Mouse (Mus musculus) c-Kit-positive CD71-negative TER-119-negative erythroid progenitor cells, embryonic 14.5 days (primary cell): Measurements from ENCODE around the gene Kpna1.
"Not testable (repeated sequence)": the region's sequence is repeated elsewhere in the genome, so short reads cannot be mapped to it uniquely, and the experiment has no call there.

Experiments used
- DNase-seq: peaks from one replicate; pipeline ENCODE4 v3.0.0-alpha.2; 2013; ENCODE audit warnings: low read depth

The Kpna1 gene

GRCm38 (mm10) chr16:35978450-35978849 is at the start of gene Kpna1:
Kpna1 (plus strand) TSS chr16:35978750.
- not testable (repeated sequence) for DNase-seq

- no peak for DNase-seq
Observed at GRCm38 (mm10) chr16:35932179-35933055, 46.1 kb upstream of the Kpna1 start.

- no peak for DNase-seq
Observed at GRCm38 (mm10) chr16:35933181-35933580, 45.4 kb upstream of the Kpna1 start.

GRCm38 (mm10) chr16:35938211-35939151 is 40.1 kb upstream of the Kpna1 start, which contains the start of the genes Parp9 and Dtx3l:
Parp9 (plus strand) TSS chr16:35938470.
Dtx3l (minus strand) TSS chr16:35939151.
- peak; percentile 62 for DNase-seq

DNA sequence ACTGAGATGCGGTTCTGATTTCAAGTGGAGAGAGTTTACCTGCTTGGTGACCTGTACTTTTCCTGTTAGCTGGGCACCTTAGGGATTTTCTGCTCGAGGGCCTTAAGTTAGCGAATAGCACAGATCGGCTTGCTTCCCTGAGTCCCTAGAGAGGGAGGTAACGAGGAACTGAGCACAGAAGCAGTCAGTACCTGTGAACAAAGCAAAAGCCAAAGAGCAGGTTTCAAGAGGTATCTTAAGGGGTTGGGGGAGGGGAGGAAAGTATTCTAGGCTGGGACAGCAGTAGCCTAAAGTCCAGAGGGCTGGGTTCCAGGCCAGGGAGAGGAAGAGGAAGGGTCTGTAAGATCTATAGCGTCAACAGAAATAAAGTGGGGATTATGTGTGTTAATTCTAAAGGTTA is 39.3 kb upstream of the Kpna1 start:
- no peak for DNase-seq

DNA sequence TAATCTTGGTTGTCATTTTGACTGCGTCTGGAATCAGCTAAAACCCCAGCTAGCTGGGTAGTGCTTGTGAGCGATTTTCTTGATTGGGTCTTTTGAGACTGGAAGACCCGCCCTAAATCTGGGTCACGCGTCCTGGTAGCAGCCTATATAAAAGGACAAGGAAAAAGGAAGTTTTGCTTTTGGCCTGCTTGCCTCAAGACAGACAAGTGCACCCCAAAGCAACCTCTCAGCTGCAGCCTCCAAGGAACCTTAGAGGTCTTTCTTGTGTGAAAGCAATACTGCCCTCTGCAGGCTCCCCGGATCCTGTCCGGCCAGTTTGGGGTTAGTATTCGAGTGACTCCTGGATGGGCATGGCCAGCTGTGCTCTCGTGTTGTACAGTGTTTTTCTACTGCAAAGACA is 38.9 kb upstream of the Kpna1 start:
- peak; percentile 83 for DNase-seq

DNA sequence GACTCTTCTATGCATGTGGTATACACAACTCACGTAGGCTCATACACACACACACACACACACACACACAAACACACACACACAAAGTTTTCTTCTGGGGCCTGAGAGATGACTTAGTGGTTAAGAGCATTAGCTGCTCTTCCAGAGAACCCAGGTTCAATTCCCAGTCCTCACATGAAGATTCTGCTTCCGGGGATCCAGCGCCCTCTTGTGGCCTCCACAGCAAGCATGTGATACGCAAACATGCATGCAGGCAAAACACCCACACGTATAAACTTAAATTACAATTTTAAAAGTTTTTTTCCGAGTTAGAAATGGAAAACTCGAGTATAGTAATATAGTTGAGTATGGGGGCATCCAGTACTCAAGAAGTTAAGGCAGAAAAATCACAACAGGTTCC is 37.2 kb upstream of the Kpna1 start:
- DNase-seq, result peak; percentile 29

- no peak for DNase-seq
Observed at GRCm38 (mm10) chr16:35949264-35949663, 29.3 kb upstream of the Kpna1 start.

GRCm38 (mm10) chr16:35951216-35951615 is 27.3 kb upstream of the Kpna1 start:
- DNase-seq, result no peak

DNA sequence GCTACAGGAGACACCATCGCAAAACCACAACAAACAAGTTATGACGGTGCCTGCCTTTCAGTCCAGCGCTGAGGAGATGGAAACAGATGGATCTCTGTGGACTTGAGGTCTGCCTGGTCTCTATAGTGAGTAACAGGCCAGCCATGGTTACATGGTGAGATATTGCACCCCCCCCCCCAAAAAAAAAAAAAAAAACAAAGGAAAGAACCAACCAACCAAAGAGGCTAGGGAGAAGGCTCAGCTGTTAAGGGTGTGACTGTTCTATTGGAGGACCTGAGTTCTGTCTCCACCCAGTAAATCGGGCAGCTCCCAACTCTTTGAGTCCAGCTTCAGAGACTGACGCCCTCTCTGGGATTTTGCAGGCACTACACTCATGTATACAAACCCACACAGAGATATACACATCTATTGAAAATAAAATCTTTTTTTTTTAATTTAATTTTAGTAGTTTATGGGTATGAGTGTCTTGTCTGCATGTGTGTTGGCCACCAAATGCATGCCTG is 25.9 kb upstream of the Kpna1 start:
- DNase-seq, result no peak

GRCm38 (mm10) chr16:35965991-35966390 is 12.6 kb upstream of the Kpna1 start:
- not testable (repeated sequence) for DNase-seq

- no peak for DNase-seq
Observed at GRCm38 (mm10) chr16:35966411-35967115, 12.0 kb upstream of the Kpna1 start.

- no peak for DNase-seq
Observed at GRCm38 (mm10) chr16:35967319-35967718, 11.2 kb upstream of the Kpna1 start.

DNA sequence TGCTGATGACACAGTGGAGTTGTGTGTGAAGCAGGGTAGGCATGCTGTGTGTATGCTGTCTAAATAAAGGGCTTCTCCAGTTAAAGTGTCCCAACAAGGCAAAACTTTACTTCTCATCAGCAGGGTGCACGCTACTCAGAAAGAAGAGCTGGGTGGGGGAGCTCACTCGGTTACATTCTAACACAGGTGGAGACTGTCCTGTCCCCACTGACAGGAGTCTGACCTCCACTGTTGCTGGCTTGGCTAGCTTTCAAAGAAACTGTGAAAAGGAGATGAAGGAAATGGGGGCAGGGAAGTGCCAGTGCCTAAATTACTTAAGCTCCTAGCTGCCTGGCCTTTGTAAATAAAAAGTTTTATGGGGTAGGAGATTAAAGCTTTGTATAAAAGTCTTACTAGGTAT is 10.4 kb upstream of the Kpna1 start:
- DNase-seq, result no peak

- no peak for DNase-seq
Observed at GRCm38 (mm10) chr16:35974021-35974420, 4.5 kb upstream of the Kpna1 start.

DNA sequence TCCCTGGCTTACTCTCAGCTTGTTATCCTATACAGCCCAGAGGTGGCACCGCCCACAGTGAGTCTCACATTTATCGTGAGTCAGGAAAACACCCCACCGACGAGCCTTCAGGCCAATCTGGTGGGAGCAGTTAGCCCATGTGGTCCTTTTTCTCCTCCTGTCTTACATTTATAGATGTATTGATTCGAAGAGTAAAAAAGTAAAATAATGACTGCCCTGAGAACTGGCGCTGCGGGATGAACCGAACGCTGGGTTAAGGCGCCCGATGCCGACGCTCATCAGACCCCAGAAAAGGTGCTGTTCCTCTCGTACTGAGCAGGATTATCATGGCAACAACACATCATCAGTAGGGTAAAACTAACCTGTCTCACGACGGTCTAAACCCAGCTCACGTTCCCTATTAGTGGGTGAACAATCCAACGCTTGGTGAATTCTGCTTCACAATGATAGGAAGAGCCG is 2.8 kb downstream of the Kpna1 start:
- peak; percentile 100 for DNase-seq

- DNase-seq, result no peak
Observed at GRCm38 (mm10) chr16:35982506-35982901, 4.0 kb downstream of the Kpna1 start.

DNA sequence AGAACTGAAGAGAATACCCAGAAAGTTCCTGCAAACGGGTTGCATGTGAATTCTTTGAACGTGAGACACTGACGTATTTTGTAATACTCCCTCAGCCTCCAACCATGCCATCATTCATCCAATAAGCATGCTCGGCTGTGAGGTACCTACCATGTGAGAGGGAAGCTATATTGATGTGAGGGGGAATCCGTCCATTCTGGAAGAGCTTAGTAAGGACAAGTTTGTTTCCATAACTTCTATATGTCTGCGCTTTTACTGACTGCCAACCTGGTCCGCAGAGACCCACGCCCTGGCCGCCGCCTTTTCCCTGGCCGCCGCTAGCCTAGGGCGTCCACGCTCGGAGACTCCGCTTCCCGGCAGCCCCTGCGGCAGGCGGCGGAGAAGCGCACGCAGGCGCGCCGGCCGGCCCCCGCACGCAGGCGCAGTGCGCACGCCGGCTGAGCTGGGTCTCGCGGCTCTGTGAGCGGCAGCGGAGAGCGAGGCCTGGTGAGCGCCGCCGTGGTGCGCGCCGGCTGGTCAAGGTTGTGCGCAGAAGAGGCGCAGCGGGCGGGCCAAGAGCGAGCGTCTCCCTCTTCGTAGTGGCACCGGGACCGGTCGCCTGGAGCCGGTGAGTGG is 4.5 kb downstream of the Kpna1 start:
- peak; percentile 78 for DNase-seq

- peak; percentile 35 for DNase-seq
Observed at GRCm38 (mm10) chr16:35983517-35984101, 5.1 kb downstream of the Kpna1 start.

- no peak for DNase-seq
Observed at GRCm38 (mm10) chr16:35984471-35984870, 5.9 kb downstream of the Kpna1 start.

DNA sequence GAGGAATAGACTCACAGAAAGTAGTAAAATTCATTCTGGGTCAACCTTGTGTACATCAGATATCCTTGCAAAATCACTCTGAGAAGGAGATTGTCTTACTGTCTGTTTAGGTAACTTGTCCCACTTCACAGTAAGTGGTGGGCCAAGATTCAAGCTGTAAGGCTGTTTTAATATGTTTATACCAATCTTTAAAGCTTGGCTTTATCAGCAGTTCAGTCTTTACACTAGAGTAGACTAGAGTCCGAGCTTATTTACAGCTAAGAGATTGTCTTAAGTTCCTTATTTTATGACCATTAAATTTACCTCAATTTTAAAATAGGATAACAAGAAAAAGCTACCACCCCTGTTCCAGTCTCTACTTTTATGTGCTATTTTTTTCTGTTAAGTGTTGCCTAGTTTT is 9.4 kb downstream of the Kpna1 start:
- DNase-seq, result no peak
